Mouse (Mus musculus) midbrain, embryonic 11.5 days (tissue): ENCODE measurements around the gene Plxdc2. TPM values are rescaled to one million over a fixed set of nuclear protein-coding genes. Genes with fewer than 3 reads are reported as not detected.
A peak's percentile ranks its signal among the peaks of the same experiment; 100 is the strongest.

Experiments used
- ATAC-seq: fragments of 200-750 bp; cut with Nextera tagmentation; 2 replicates; pipeline ENCODE4 v1.8.0; 2017; ENCODE audit warnings: moderate TSS enrichment, moderate library complexity; ENCODE audit not compliant: low FRiP score
- DNase-seq: peaks from one replicate; pipeline ENCODE4 v3.0.0; 2015; ENCODE audit warnings: low spot score; ENCODE audit errors: missing footprints
- H3K27ac ChIP-seq: fragments of 300-500 bp; sonication (generic); 2 replicates; pipeline ENCODE4 v1.5.1; 2014; ENCODE audit warnings: low read depth, low read length
- H3K27me3 ChIP-seq: fragments of 300-500 bp; sonication (generic); 2 replicates; pipeline ENCODE4 v1.6.1; 2014; ENCODE audit warnings: mild to moderate bottlenecking, low read length, moderate library complexity, mixed read lengths; ENCODE audit not compliant: control insufficient read depth, insufficient read depth
- H3K36me3 ChIP-seq: fragments of 300-500 bp; sonication (generic); 2 replicates; pipeline ENCODE4 v1.6.1; 2014; ENCODE audit warnings: mild to moderate bottlenecking, low read length, moderate library complexity, mixed read lengths; ENCODE audit not compliant: control insufficient read depth, insufficient read depth
- H3K4me1 ChIP-seq: fragments of 300-500 bp; sonication (generic); 2 replicates; pipeline ENCODE4 v1.6.1; 2014; ENCODE audit warnings: low read length; ENCODE audit not compliant: control insufficient read depth, insufficient read depth
- H3K4me2 ChIP-seq: fragments of 300-500 bp; sonication (generic); 2 replicates; pipeline ENCODE4 v1.6.1; 2014; ENCODE audit warnings: mild to moderate bottlenecking, moderate library complexity
- H3K4me3 ChIP-seq: fragments of 300-500 bp; sonication (generic); 2 replicates; pipeline ENCODE4 v1.5.1; 2014; ENCODE audit warnings: low read depth, low read length
- H3K9ac ChIP-seq: fragments of 300-500 bp; sonication (generic); 2 replicates; pipeline ENCODE4 v1.6.1; 2014; ENCODE audit warnings: low read length
- H3K9me3 ChIP-seq: fragments of 300-500 bp; sonication (generic); 2 replicates; pipeline ENCODE4 v1.6.1; 2016; ENCODE audit warnings: low read length; ENCODE audit not compliant: control insufficient read depth
- WGBS: fragments of 180-500 bp; shearing (Covaris S2); extraction: QIAGEN DNeasy Blood & Tissue Kit; methylation state at CpG from one replicate; pipeline ENCODE4 v1.1.7; 2014; 5-methylcytosine and 5-hydroxymethylcytosine counted together
- polyA plus RNA-seq: library from polyadenylated mRNA; unstranded; fragments of >200 nt; fragmentation: Nextera tagmentation; extraction: Ambion mirVana; gene quantifications from 2 replicates; pipeline ENCODE4 v1.2.1, GENCODE M21; 2014

Gene Plxdc2
- polyA plus RNA-seq, 1 experiment from 2014 or later = 16.1 TPM

DNA sequence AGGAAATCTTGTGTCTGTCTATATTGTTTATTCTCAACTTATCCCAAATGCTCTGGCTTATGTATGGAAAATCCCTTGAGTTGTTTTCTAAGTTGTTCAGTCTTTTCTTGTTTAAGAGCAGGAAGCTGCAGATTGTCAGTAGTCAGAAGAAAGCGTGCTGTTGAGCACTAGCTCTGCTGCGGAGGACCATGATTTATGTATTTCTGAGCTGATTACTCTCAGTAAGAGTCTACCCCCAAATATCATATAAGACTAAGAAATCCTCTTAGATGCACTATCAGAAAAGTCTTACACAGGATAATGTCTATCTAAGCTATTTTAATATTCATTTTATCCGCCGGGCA lies 95.5 kb downstream of the Plxdc2 start:
- ATAC-seq = no peak
- no peaks in the 10 kb centered on the region for H3K4me1 ChIP-seq

DNA sequence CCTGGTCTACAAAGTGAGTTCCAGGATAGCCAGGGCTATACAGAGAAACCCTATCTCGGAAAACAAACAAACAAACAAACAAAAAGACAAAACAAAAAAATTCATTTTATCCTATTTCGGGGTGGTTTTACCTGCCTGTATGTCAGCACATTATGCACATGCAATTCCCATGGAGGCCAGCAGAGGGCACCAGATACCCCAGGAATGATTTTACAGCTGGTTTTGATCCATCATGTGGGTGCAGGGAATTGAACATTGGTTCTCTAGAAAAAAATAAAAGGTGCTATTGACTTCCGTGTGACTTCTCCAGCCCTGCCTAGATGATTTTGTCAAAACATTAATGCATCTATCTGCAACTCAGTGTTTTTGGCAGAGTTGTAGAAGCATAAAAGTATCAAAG lies 96.0 kb downstream of the Plxdc2 start:
- Histone ChIP-seq H3K27ac (no peak overlapping the region), H3K4me1 (no peaks in the 10 kb centered on the region), H3K9ac (no peak overlapping the region), H3K9me3 (no peaks in the 10 kb centered on the region; the same call in 1 of the 2 replicates), H3K36me3 (no peaks in the 10 kb centered on the region), H3K4me3 (no peak overlapping the region), H3K4me2 (no peak overlapping the region), H3K27me3 (no peaks in the 10 kb centered on the region)
- no peak for ATAC-seq
- no peak for DNase-seq
- 91% methylated on average over 3 of the region's 3 CpGs for WGBS

More for the DNA sequence above, 95.5 kb downstream of the Plxdc2 start:
- DNase-seq = no peak
- Histone ChIP-seq H3K27me3 (no peaks in the 10 kb centered on the region), H3K9me3 (no peaks in the 10 kb centered on the region; the same call in 1 of the 2 replicates), H3K4me2 (no peak overlapping the region), H3K27ac (no peak overlapping the region), H3K4me3 (no peak overlapping the region), H3K9ac (no peak overlapping the region), H3K36me3 (no peaks in the 10 kb centered on the region)
- 92% methylated on average over 4 of the region's 4 CpGs for WGBS

DNA sequence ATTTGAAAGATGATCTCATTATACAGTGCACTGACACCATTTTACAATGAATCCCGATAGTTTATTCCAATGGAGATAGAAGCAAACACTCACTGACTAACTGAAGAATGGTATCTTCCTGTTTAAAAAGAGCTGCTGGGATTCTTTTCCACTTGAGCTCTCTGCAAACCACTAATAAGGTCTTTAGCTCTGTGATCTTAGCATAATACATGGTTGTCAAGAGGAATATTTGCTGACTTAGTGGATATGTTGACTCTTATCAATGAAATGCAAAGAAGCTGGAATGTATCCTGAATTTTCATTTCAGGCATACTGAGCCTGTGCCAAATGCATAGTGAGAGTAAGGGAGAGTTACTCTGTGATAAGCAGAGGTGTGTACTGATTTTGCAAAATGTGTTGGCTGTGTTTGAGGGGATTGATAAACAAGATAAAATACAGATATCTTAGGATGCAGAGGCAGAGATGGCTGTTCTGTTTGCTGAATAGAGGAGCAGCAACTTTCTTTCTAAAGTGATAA lies 100.2 kb downstream of the Plxdc2 start:
- Histone ChIP-seq H3K9ac (no peak overlapping the region), H3K4me3 (no peak overlapping the region), H3K27me3 (no peaks in the 10 kb centered on the region), H3K27ac (no peak overlapping the region), H3K4me2 (no peak overlapping the region), H3K4me1 (no peaks in the 10 kb centered on the region), H3K36me3 (no peaks in the 10 kb centered on the region), H3K9me3 (no peaks in the 10 kb centered on the region; the same call in 1 of the 2 replicates)
- ATAC-seq (no peak), DNase-seq (no peak)
- 85% methylated on average over 1 of the region's 1 CpGs for WGBS

DNA sequence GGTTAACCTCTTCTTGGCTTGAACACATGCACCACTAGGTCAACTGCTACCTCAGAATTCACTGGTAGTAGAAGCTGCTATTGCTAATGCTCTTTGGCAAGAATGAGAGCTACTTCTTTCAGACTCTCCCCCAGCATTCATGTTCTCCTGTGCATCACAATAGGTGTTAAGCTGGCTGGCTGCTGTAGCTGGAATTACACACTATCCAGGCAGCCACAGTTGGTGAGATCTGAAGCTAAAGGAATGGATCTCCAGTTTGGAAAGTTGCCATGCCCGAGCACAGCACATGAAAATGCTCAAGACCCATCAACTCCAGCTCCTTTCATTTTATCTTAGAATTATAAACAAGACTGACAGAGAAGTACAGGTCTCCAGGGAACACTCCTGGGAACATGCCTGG lies 103.4 kb downstream of the Plxdc2 start:
- no peak overlapping the region for H3K4me3 ChIP-seq
- no peaks in the 10 kb centered on the region for H3K9me3 ChIP-seq
- no peaks in the 10 kb centered on the region for H3K36me3 ChIP-seq
- 58% methylated on average over 1 of the region's 1 CpGs for WGBS
- DNase-seq (no peak), ATAC-seq (no peak)
- no peaks in the 10 kb centered on the region for H3K4me1 ChIP-seq
- H3K27me3 ChIP-seq = no peaks in the 10 kb centered on the region
- H3K9ac ChIP-seq = no peak overlapping the region
- H3K4me2 ChIP-seq = no peak overlapping the region
- H3K27ac ChIP-seq = no peak overlapping the region

DNA sequence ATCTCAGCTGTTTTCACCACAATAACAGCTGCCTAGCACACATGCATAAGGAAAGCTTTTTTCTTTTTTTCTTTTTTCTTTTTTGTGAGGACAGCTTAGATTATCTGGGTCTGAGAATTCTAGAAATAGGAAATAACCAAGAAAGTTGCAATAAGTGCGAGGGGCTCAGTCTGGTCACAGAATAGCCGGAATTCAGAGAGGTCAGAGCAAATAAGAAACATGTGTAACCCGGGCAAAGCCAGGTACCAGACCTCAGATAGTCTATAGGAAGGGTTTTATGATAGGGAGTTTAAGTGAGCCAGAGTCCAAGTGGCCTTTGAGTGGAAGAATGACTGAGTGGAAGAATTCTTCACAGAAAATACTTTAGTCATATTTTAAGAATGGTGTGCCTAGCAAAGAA lies 114.0 kb downstream of the Plxdc2 start:
- Histone ChIP-seq H3K9ac (no peak overlapping the region), H3K4me2 (no peak overlapping the region), H3K4me3 (no peak overlapping the region), H3K27ac (no peak overlapping the region), H3K27me3 (no peaks in the 10 kb centered on the region), H3K4me1 (no peaks in the 10 kb centered on the region), H3K36me3 (no peaks in the 10 kb centered on the region), H3K9me3 (no peaks in the 10 kb centered on the region)
- no peak for DNase-seq
- no peak for ATAC-seq
- WGBS = 71% methylated on average over 3 of the region's 3 CpGs

DNA sequence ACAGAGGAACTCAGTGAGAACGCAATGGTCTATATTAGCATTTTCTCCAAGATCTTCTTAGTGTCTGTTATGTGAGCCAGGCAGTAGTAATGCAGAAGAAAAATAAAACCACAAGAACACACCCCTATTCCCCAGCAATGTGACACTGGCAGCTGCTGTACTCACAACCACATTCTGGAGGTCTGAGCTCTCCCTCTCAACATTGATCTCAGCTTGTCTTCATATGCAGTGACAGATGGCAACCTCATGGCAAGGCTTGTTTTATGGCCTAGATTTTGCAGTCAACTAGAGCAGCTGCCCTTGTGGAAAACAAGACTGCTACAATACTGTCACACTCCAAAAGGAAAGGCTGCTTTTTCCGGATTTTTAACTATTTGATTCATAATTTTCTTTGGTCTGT lies 127.8 kb downstream of the Plxdc2 start:
- Histone ChIP-seq H3K4me3 (no peak overlapping the region), H3K36me3 (no peaks in the 10 kb centered on the region), H3K4me1 (no peaks in the 10 kb centered on the region), H3K9ac (no peak overlapping the region), H3K27me3 (no peaks in the 10 kb centered on the region), H3K4me2 (no peak overlapping the region), H3K27ac (no peak overlapping the region), H3K9me3 (no peaks in the 10 kb centered on the region)
- WGBS = 91% methylated on average over 2 of the region's 2 CpGs
- ATAC-seq (no peak), DNase-seq (no peak)

DNA sequence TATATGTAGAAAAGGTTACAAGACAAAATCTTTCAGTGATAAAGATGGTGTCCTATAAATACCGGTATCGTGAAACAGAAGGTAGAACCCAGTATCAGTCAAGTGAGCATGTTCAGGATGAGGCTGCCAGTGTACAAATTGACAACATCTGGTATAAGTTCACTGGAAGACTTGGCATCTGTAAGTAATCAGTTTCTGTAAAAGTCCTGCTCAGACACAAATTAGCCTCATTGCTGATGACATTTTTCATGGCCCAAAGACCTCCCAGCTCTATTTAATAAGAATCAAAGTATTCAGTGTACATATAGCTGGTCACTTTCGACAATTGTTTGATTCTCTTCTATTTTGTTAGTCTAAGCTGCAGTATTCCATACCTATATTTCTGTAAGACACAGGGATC lies 129.9 kb downstream of the Plxdc2 start:
- ATAC-seq (no peak), DNase-seq (no peak)
- 83% methylated on average over 3 of the region's 3 CpGs for WGBS
- no peaks in the 10 kb centered on the region for H3K27me3 ChIP-seq
- no peaks in the 10 kb centered on the region for H3K9me3 ChIP-seq
- no peak overlapping the region for H3K4me3 ChIP-seq
- no peaks in the 10 kb centered on the region for H3K36me3 ChIP-seq
- no peak overlapping the region for H3K4me2 ChIP-seq
- H3K9ac ChIP-seq = no peak overlapping the region
- no peak overlapping the region for H3K27ac ChIP-seq
- no peaks in the 10 kb centered on the region for H3K4me1 ChIP-seq

DNA sequence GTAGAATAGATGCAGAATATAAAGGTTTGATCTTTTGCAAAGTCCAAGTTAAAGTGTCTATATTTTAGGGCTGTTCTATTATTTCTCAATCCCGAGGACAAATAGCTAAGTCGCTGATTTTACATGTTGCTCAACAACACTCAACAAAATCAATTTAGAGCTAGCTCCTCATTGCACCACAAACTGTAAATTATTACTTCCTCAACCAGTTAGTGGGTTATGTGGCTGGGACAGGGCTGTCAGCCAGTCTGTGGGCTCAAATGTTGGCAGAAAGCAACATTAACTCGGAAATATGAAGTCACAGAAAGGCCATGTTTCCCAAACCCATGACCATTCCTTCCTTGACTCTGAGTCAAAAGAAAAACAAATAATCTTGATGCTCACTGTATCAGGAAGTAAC lies 135.1 kb downstream of the Plxdc2 start:
- Histone ChIP-seq H3K27me3 (no peaks in the 10 kb centered on the region), H3K4me2 (no peak overlapping the region), H3K4me3 (no peak overlapping the region), H3K9me3 (no peaks in the 10 kb centered on the region), H3K36me3 (no peaks in the 10 kb centered on the region), H3K27ac (no peak overlapping the region), H3K4me1 (no peaks in the 10 kb centered on the region), H3K9ac (no peak overlapping the region)
- WGBS = 84% methylated on average over 3 of the region's 3 CpGs
- ATAC-seq (no peak), DNase-seq (no peak)

DNA sequence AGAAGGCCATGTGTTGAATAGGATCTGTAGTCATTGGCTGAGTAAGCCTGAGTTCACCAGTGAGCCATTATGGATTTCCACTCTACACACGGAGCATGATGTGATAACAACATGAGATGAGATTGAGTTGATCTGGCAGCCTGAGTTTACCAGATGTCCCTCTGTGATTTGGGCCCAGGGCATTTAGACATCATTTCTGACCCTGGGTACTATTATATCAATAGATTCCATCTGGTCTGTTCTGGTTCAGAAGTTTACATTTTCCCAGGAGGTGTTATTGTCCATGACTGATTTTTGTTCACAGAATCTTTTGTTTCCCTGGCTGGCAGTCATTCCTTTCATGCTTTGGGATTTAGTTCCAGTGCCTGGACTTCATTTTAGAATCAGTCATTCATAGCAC lies 146.7 kb downstream of the Plxdc2 start:
- Histone ChIP-seq H3K4me1 (no peaks in the 10 kb centered on the region), H3K4me2 (no peak overlapping the region), H3K9ac (no peak overlapping the region), H3K27ac (no peak overlapping the region), H3K9me3 (no peaks in the 10 kb centered on the region), H3K27me3 (no peaks in the 10 kb centered on the region), H3K36me3 (no peaks in the 10 kb centered on the region), H3K4me3 (no peak overlapping the region)
- DNase-seq (peak; percentile 84), ATAC-seq (peak; percentile 70)
- WGBS = 35% methylated on average over 1 of the region's 1 CpGs
